Mouse (Mus musculus): ENCODE data around the gene Fez1.

Gene Fez1

DNA sequence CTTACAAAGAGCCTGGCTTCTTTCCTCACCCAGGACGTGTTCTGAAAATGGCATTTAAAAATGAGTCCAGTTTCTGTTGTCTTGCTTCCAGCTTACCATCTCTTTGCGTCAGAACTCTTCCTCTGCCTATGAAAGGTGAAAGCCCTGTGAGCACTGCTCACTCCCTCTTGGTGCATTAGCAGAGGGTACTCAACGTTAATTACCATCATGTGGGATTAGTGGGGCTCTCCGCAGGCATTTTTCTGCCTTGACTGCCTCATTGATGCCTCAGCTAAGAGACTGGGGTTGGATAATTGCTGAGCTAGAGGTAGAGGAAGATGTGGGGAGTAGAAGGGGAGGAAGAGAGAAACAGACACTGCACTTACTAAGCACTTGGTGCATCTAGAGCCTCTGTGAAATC, 24.7 kb downstream of the Fez1 start:
- no peak for DNase-seq

DNA sequence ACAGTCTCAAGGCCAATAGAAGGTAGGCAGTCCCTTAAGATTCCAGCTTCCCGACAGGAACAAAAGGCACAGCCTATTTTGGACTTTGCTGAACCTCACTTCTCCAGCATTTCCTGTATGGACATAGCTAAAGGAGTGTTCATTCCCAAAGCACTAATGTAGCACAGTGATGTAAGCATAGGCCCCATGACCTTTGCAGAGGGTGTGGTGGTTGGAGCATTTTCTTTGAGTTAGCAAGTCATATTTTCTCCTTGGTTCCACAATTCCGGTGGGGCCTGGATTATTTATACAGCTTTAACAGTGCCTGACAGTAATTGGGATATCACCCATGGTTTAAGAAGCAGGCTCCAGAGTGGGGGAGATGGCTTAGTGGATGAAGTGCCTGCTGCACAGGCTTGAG, 27.0 kb downstream of the Fez1 start:
- no peak for DNase-seq

DNA sequence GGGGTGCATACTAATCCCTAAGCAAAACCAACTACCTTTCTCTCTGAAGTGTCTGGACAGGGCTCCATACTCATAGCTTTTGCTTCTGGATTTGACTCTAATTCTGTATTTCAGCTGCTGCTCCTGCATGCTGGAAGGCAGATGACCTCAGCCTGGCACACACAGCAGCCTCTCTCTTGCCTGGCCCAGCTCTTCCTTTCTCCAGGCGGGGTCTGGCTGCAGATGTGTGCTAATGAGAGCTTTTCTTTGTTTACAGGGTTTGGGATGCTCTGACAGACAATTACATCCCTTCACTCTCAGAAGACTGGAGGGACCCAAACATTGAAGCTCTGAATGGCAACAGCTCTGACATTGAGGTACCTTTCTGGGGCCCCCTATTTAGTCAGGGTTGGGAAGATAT, 28.4 kb downstream of the Fez1 start:
- DNase-seq: peak in 1 of 2 experiments; percentile 30

DNA sequence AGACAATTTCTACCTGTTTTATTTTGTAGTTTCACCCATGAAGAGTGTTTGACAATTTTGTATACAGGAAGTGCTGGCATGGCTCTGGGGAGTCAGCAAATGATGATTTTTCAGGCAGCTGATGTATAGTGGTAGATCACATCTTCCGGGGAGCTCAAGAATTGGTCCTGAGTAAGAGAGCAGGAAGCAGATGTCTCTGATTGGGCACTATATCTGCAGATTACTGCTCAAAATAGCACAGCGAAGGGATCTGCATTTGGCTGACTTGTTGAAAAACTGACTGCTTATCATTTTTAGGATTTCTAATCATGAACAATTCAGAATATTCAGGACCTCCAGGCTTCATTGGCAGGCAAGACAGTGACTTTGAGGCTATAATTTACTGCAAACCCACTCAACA, 30.5 kb downstream of the Fez1 start:
- DNase-seq: no peak

DNA sequence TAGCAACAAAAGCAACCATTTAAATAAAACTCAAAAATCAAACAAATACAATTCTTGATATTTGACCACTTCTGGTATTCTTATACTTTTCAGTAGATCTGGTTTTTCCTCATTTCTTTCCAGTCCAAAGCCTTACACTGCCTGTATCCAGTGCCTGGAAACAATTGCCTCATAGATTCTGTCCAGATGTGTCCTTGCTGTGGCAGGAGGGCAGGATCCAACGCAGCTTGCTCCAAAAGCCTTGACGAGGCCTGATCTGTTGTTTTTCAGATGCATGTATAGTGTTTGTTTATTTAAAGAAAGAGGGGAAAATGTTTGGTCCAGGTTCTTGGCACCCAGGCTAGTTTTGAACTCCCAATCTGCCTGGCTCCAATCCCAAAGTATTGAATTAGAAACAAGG, 34.7 kb downstream of the Fez1 start:
- no peak for DNase-seq

DNA sequence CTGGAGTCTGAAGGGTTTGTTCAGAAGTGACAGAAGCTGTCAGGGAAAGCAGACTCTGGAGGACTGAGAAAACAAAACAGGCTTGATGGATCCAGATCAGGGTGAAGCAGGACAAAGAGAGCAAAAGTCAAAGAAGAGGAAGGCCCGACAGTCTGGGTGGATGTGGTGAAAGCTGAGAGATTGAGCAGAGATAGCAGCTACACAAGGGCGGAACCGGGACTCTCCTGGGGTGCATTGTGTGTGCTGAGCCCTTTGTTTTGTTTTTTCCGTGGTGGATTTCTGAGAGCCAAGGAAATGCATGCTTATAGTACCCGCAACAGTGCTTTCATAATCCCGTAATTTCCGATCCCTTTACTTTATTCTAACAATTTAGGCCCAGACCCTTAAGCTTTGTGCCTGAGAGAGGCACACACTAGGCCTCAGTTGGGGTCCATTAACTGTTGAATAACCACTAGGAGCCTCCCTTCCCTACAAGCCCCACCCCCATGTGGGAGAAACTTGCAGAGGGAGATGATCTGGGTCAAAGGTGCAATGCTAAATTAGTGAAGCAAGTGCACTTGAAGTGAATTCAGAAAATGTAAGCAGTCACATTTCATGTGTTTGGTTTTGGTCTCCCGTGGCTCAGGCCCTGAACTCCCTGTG, 35.9 kb downstream of the Fez1 start:
- DNase-seq: no peak

DNA sequence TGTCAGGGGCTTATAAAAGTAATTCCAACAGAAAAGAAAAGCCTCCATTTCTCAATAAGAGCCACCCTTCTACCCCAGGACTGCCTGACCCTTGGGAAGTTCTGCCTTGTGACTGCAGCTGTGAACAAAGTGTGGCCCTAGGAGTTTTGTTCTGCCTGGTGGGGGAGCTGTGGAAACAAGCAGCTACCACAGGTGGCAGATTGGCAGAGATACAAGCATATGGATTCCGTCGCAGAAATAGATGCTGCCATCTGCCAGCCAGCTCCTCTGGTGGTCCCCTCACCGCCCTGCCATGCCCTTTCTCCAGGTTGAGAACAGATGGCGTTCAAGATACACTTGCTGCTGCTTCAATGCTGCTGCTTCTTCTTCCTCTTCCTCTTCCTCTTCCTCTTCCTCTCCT, 37.0 kb downstream of the Fez1 start:
- DNase-seq: peak; percentile 92 to 93

DNA sequence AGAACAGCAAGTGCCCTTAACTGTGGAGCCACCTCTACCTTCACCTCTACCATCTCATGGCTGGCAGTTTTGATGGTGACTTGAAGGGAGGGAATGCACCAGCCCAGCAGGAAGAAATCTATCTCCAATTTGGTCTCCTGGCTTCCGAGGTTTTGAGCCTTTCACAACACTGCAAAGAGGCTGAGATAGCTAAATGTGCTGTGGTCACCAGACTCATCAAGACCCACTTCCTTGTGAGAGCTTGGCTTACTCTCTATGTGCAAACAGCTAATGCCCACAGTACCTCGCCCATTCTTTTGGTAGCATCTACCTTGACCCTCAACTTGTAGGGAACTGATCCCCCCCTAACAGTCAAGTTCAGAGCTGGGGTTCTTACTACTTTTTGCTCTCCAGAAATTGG, 40.9 kb downstream of the Fez1 start:
- DNase-seq: no peak

DNA sequence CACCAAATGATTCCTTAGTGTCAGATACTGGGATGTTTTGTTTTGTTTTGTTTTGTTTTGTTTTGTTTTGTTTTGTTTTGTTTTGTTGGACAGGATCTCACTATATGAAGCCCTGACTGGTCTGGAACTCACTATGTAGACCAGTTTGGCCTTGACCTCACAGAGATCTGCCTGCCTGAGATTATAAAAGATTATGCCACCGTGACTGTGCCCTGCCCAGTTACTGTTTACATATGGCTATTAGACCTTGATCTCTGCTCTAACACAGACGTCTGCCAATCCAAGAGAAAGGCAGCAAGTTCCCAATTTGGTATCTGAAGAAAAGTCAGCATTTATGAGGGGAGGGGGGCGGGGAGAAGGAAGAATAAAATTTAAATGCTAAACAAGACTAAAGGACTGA, 42.0 kb downstream of the Fez1 start:
- no peak for DNase-seq

DNA sequence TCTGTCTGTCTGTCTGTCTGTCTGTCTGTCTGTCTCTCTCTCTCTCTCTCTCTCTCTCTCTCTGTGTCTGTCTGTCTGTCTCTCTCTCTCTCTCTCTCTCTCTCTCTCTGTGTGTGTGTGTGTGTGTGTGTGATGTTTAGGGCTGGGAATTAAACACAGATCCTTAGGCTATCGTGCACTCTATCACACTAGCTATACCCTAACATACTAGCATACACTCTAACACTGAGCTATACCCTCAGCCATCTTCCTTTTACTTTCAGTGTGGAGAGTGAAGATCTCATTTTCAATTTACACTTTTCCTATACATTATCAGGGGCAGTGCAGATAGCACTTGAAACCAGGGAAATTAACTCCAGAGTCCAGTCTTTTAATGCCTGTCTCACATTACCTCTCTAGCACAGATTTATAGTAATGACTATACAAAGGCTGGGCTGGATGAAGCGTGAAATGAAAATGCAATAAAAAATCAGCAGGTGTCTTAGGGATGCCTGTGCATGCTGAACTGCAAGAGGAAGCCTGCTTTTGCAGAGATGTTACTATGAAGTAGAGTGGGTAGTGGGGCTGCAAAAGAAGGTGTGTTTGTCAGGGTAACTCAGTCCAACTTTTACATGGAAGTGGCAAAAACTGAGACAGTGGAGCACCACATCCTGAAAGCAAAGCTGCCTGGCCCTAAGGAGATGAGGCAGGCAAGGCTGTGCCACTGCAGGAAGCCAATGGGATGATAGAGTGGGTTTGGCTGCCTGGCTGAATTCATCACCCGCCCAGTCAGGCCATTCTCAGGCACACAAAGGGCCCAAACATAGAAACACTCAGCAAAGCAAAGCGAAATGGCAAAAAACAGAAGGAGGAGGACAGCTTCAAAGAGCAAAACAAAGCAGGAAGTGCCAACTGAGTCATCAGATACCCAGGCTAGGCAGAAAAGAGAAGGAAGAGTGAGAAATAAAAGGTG, 43.5 kb downstream of the Fez1 start:
- DNase-seq: no peak

DNA sequence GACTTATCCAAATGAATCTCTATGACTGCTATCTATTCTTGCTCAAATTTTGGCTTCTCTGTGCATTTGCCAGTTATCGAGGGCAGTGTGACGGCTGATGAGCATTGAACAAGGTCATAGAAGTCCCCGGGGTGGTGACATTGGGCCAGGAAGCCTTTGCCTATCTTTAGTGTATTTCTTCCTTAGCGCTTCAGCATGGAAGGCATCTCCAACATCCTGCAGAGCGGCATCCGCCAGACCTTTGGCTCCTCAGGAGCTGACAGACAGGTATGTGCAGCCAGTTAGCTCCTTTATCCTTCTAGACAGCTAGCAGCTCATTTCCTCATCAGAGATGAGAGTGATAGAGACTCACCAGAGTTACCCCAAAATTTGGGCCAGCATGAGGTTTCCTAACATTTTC, 47.0 kb downstream of the Fez1 start:
- DNase-seq: peak in 1 of 2 experiments; percentile 20

DNA sequence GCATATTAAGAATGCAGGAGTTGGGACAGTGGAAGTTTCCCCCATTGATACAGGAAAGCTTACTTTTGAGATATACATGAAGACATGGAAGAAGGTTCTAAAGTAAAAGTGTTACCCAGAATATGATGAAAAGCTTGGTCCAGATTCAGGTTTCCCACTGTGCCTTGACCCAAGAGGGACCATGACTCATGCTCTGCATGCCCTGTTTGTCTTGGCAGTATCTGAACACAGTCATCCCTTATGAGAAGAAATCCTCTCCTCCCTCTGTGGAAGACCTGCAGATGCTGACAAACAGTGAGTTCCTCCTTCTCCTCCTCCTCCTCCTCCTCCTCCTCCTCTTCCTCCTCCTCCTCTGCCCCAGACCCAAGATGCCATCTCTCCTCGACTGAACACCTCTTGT, 48.6 kb downstream of the Fez1 start:
- no peak for DNase-seq

DNA sequence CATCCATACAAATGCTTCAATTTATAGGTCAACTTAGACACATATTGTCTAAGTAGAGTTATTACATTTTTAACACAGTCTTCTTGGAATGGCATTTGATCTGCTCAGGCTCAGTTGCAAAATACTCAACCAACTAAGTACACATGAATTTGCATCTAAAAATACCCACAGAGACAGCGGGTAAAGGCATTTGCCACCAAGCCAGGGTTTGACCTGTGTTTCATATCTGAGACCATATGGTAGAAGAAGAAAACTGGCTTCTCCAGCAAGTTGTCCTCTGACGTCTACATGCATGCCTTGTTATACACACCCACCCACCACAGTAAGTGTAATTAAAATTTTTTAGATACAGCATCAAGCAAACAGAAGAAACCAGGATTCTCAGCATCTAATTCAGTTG, 52.1 kb downstream of the Fez1 start:
- no peak for DNase-seq

DNA sequence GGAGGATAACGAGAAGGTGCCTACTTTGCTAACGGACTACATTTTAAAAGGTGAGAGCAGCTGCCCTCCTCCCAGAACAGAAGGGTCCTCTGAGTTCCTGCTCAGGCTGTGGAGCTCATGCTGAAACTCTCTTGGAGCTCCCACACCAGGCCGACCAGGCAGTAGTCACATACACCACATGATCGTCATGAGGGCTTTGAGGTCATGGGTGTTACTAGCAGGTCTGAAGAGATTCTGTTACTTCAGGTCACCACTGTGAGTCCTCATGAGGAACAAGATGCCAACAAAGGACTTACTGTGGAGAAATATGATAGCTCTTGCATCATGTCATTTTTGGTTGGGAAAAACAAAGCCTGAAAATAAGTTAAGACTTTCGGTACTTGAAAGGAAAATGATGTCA, 54.6 kb downstream of the Fez1 start:
- DNase-seq: no peak

DNA sequence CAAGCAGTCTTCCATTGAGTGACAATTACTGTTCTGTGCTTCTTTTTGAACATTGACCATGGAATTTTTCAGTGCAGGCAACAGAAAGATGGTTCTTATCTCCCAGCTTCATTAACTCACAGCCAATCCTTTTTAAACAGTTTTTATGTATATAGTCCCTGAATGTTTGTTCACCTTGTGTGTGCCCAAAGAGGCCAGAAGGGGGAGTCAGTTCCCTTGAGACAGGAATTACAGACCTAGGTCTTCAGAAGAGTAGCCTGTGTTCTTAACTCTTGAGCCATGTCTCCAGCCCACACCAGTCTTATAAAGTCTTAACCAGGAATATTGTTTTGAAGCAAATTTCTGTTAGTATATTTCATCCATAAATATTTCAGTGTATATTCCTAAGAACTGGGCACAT, 55.1 kb downstream of the Fez1 start:
- no peak for DNase-seq

DNA sequence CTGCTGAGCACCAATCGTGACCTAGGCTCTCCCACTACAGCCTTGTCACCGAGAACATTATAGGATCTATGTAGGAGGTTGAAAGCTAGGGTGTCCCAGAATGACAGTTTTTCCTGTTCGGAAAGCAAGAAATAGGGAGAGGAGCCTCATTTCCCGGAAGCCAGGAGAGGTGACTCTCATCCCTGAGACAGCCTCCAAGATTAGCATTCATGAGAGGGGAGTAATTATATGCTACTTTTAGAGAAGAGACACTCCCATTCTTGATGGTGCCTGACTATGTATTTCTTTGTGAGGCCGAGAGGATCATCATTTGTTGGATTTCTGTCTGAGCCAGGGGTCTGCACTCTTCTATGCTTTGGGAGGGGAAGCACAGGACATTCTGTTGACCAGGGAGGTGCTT, 60.0 kb downstream of the Fez1 start:
- DNase-seq: no peak

DNA sequence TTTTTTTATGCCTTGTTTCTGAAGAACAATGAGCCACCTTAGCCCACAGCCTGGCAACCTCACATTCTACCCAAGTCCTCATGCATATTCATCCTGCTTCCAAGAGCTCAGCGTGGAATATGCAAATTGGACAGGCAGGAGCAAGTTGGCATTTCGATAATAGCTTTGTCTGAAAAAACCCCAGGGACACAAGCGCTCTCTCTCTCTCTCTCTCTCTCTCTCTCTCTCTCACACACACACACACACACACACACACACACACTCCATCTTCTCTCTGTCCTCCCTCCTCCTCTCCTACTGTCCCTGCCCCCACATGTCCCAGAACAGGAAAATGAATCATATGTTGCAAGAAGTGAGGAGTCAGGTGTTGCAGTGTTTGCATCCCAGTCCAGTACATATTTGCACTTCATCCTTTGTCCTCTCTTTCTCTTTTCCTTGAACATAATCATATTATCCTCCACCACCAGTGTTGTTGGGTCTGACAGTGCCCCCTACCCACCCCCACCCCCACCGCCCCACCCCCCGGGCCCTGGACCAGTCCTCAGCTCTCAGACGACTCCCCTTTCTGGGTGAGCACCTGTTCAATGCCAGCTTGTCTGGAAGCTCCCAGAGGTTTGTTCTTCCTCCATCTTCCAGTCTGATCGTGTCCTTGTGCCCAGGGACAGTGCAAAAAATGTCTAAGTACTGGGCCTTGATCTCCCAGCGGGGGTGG, 60.5 kb downstream of the Fez1 start:
- DNase-seq: peak; percentile 49 to 52

DNA sequence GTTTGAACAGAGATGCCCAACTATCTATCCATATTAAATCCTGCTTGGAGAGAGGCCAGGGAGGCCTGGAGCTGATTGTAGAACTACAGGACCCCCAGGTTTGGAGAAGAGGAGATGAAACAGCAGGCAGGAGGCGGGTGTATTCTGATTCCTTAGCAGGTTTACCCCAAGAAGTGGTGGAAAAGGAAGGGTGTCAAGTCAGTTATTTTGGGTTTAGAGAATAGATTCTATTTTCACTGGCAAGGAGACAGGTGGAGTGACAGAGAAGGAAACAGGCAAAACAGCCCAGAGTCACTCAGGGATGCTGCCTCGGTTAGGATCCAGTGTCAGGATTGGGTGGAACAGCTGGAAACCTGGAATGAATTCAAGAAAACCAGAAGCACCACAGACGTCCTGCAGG, 61.9 kb downstream of the Fez1 start:
- DNase-seq: no peak

DNA sequence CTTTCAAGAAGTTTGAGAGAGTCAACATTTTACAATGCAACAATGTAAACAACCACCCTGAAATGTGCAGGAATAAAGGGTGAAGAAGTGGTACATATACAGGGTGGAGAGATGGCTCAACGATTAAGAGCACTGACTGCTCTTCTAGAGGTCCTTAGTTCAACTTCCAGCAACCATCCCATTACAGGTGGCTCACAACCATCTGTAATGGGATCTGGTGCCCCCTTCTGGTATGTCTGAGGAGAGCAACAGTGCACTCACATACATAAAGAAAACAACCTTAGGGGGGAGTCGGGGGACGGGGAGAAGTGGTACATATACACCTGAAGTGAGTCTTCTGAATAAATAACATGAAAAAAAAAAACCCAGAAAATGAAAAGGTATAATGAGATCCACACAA, 63.6 kb downstream of the Fez1 start:
- peak; percentile 57 to 62 for DNase-seq

DNA sequence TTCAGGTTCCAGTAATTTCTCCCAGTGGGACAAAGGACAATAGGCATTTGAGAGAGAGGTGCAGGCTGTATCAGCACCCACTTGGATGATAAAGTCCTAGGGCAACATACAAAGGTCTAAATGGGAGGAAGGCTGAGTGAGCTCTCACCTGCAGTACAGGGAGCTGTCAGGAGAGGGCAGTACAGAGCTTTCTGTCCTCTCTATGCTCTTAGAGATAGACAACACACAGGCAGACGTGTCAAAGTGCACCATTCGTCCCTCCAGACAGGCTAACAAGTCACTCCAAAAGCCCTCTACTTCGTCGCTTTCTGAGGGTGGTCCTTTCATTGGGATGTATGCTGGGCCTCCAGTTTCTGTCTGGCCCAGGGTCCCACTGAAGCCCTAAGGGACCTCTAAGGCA, 68.9 kb downstream of the Fez1 start:
- peak; percentile 72 to 84 for DNase-seq

DNA sequence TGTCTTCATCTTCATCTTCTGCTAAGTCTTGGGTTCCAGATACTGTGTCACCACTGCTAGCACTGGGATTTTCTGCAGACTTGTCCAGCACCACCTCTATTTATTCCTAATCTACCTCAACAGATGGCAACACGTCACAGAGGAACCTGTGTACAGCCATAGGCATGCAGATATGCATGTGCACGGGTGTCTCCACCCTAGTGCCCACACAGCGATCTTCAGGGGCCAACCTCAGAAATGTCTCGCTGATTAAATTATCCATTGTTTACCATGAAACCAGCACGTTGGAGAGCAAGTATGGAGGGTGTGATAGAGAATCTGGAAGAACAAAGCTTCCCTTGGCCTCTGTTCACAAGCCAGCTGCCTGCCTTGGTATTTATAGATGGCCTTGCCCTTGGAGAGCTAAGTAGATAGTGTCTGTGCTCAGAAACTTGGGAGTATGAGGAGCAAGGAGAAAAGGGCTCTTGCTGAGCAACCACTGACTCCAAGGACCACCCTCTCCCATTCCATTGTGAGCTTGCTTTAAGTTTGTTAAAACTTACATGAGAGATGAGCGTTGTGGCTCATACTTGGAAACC, 71.8 kb downstream of the Fez1 start:
- no peak for DNase-seq

DNA sequence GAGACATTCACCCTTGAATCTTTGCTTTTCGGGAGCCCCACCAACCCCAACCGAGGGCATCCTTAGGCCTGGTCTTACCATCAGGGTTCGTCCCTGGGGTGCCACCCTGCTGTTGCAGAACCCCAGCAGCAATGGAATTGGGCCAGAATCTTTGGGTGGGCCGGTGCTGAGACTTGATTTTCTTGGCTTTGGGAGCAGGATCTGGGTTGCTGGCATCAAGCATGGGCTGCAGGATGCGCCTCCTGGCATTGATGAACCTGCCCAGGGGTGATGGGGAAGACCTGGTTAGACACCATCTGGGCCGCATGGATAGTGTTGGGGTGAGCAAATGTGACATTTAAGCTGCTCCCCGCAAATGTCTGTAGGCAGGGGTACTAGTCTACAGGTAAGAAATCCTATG, 72.6 kb downstream of the Fez1 start:
- peak; percentile 29 to 38 for DNase-seq

DNA sequence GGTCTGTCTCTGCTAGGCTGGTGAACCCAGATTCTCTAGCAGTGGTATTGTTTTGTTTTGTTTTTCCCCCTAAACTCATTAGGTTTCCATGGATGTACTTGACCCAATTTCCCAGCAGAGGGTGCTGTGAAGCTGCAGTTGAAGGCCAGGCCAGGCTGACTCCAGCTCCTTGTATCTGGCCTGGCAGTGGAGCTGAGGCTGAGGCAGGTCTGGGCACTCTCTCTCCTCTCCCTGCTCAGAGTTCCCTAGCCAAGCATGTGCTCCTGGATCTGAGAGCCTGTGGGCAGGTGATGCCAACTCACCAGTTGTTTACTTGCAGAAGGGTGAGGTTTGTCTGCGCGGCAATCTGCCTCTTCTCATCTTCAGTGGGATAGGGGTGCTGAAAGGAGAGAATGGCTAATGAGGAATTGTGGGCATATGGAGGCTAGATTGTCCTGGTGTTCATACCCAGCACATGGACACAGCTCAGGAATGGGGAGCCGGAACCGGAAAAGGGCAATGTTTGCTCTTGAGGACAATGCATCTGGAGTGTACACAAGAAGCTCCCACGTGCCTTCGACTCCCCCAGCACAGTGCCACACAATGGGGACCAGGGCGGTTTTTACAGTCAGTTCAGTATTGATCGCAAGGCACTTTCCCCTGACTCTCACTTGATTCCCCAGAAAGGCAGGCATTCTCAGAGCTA, 73.5 kb downstream of the Fez1 start:
- DNase-seq: peak; percentile 88
